Mouse (Mus musculus): ENCODE measurements around the gene Mxd4. TPM values are rescaled to one million over a fixed set of nuclear protein-coding genes. Genes with fewer than 3 reads are reported as not detected.

Gene Mxd4
- polyA plus RNA-seq, 1 experiment from 2014 or later, result 44.3 TPM

DNA sequence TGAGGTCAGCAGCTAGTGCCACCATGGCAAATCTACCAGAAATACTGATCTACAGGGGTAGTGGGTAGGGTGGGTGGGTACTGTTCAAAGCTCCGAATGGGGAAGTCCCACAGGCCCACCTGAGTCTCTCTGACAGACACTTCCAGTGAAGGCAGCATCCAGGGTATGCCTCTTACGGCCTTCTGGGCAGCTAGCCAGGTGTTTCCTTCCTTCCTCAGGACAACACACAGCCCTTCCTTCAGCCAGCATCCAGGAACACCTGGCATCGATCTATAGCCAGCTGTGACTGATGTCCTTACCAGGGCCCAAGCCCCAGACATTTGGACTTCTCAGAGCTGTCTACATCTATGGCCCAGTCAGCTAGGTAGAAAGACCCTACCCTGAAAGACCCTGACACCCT, 5.0 kb downstream of the Mxd4 start:
- Histone ChIP-seq H3K4me2 (no peak overlapping the region), H3K4me1 (peaks cover 42% of the 10 kb centered on the region), H3K4me3 (replicated peaks) (no peak overlapping the region), H3K9me3 (replicated peaks) (no peaks in the 10 kb centered on the region), H3K36me3 (peaks cover 63% of the 10 kb centered on the region), H3K27ac (no peak overlapping the region), H3K9ac (no peak overlapping the region), H3K27me3 (no peaks in the 10 kb centered on the region)
- ATAC-seq (replicated peaks; ENCODE audit: low FRiP score), result no peak
- WGBS, result 72% methylated on average over 3 of the region's 3 CpGs

GRCm38 (mm10) chr5:34177821-34178220, 9.7 kb downstream of the Mxd4 start:
- H3K4me3 ChIP-seq (replicated peaks), result no peak overlapping the region
- H3K27ac ChIP-seq, result no peak overlapping the region
- H3K4me2 ChIP-seq, result no peak overlapping the region
- H3K4me1 ChIP-seq, result peaks cover 3% of the 10 kb centered on the region; the same call in 1 of the 2 replicates
- no peaks in the 10 kb centered on the region for H3K27me3 ChIP-seq
- H3K9me3 ChIP-seq (replicated peaks), result no peaks in the 10 kb centered on the region
- no peak overlapping the region for H3K9ac ChIP-seq
- peaks cover 98% of the 10 kb centered on the region for H3K36me3 ChIP-seq
- WGBS, result 96% methylated on average over 4 of the region's 4 CpGs
- no peak for ATAC-seq (replicated peaks; ENCODE audit: low FRiP score)

DNA sequence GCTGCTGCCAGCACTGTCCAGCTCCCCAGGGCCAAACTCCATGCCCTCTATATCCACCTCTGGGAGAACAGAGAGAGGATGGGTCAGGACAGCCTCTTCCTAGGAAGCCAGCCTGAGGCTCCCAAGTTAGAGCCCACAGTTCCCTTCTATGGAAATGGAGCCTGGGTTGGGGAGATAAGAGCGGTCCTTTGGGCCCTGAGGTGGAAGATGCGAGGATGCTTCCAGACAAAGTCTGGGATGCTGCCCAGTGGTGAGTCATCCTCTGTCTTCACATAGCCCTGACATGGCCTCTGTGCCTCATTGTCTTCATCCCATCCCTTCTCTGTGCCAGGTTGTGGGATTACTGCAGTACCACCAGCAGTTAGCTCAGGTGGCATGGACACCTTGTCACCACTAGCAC, 10.4 kb downstream of the Mxd4 start:
- H3K4me2 ChIP-seq, result no peak overlapping the region
- H3K4me1 ChIP-seq, result no peaks in the 10 kb centered on the region
- H3K9ac ChIP-seq, result no peak overlapping the region
- 97% methylated on average over 2 of the region's 2 CpGs for WGBS
- no peak overlapping the region for H3K27ac ChIP-seq
- H3K36me3 ChIP-seq, result peaks cover 93% of the 10 kb centered on the region
- H3K27me3 ChIP-seq, result no peaks in the 10 kb centered on the region
- H3K9me3 ChIP-seq (replicated peaks), result no peaks in the 10 kb centered on the region
- ATAC-seq (replicated peaks; ENCODE audit: low FRiP score), result no peak
- H3K4me3 ChIP-seq (replicated peaks), result no peak overlapping the region

DNA sequence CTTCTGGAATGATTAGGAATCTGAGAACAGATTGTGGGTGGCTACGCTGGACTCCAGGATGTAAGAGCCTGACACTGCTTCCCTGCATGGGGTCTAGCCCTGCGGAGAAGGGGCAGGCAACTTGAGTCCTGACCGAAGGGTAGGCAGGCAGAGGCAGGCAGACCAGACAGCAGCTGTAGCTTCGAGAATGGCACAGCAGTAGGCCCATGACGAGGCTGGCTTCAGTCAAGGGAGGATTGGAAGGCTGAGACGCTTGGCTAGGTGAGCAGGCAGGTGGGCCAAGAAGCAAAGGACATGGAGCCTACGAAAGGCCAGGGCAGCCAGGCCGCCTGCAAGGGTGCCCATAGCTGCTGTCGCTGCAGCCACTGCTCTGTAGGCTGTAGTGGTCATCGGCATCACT, 10.8 kb downstream of the Mxd4 start:
- H3K9ac ChIP-seq, result no peak overlapping the region
- 85% methylated on average over 10 of the region's 10 CpGs for WGBS
- H3K36me3 ChIP-seq, result peaks cover 89% of the 10 kb centered on the region
- no peak overlapping the region for H3K4me2 ChIP-seq
- H3K4me1 ChIP-seq, result no peaks in the 10 kb centered on the region
- H3K27ac ChIP-seq, result no peak overlapping the region
- no peaks in the 10 kb centered on the region for H3K9me3 ChIP-seq (replicated peaks)
- H3K27me3 ChIP-seq, result no peaks in the 10 kb centered on the region
- ATAC-seq (replicated peaks; ENCODE audit: low FRiP score), result no peak
- no peak overlapping the region for H3K4me3 ChIP-seq (replicated peaks)

GRCm38 (mm10) chr5:34175403-34175694, 12.2 kb downstream of the Mxd4 start:
- peaks cover 76% of the 10 kb centered on the region for H3K36me3 ChIP-seq
- no peaks in the 10 kb centered on the region for H3K27me3 ChIP-seq
- no peak overlapping the region for H3K9ac ChIP-seq
- no peaks in the 10 kb centered on the region for H3K9me3 ChIP-seq (replicated peaks)
- WGBS, result 31% methylated on average over 5 of the region's 5 CpGs
- no peak overlapping the region for H3K4me2 ChIP-seq
- no peak overlapping the region for H3K27ac ChIP-seq
- H3K4me3 ChIP-seq (replicated peaks), result no peak overlapping the region
- ATAC-seq (replicated peaks; ENCODE audit: low FRiP score), result no peak
- H3K4me1 ChIP-seq, result peaks cover 4% of the 10 kb centered on the region; the same call in 1 of the 2 replicates

GRCm38 (mm10) chr5:34174550-34175402, 12.7 kb downstream of the Mxd4 start:
- no peak for ATAC-seq (replicated peaks; ENCODE audit: low FRiP score)
- Histone ChIP-seq H3K27me3 (no peaks in the 10 kb centered on the region), H3K9ac (no peak overlapping the region), H3K4me2 (no peak overlapping the region), H3K36me3 (peaks cover 70% of the 10 kb centered on the region), H3K4me1 (peaks cover 7% of the 10 kb centered on the region), H3K4me3 (replicated peaks) (no peak overlapping the region), H3K27ac (no peak overlapping the region), H3K9me3 (replicated peaks) (no peaks in the 10 kb centered on the region)
- 76% methylated on average over 5 of the region's 5 CpGs for WGBS

DNA sequence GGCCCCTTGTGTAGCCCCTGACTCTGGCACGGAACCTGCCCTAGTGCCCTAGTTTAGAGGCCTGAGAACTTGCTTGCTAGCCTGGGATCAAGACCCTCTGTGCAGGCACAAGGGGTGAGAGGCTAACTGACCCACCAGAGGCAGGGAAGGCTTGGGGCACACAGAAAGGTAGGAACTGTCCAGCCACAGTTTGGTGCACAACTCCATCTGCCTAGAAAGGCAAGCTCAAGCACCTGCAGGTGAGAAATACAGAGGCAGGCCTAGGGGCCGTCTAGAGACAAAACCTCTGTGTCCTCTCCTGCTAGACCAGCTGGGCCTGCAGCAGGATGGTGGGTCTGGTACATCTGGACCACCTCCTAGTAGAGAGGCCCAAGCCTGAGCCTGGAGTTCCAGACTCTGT, 13.5 kb downstream of the Mxd4 start:
- ATAC-seq (replicated peaks; ENCODE audit: low FRiP score), result no peak
- Histone ChIP-seq H3K4me3 (replicated peaks) (no peak overlapping the region), H3K4me2 (no peak overlapping the region), H3K27me3 (no peaks in the 10 kb centered on the region), H3K36me3 (peaks cover 63% of the 10 kb centered on the region), H3K9me3 (replicated peaks) (no peaks in the 10 kb centered on the region), H3K9ac (no peak overlapping the region), H3K4me1 (peaks cover 9% of the 10 kb centered on the region), H3K27ac (no peak overlapping the region)
- 90% methylated on average over 2 of the region's 2 CpGs for WGBS

- no peak overlapping the region for H3K4me2 ChIP-seq
- H3K9me3 ChIP-seq (replicated peaks), result no peaks in the 10 kb centered on the region
- H3K4me1 ChIP-seq, result peaks cover 21% of the 10 kb centered on the region
- peaks cover 31% of the 10 kb centered on the region for H3K36me3 ChIP-seq
- H3K27me3 ChIP-seq, result no peaks in the 10 kb centered on the region
- H3K9ac ChIP-seq, result no peak overlapping the region
- H3K4me3 ChIP-seq (replicated peaks), result no peak overlapping the region
- peak overlapping the region; percentile 94 for H3K27ac ChIP-seq
- WGBS, result 43% methylated on average over 4 of the region's 4 CpGs
- no peak for ATAC-seq (replicated peaks; ENCODE audit: low FRiP score)
These were observed 16.8 kb downstream of the Mxd4 start for GRCm38 (mm10) chr5:34170726-34171125.

DNA sequence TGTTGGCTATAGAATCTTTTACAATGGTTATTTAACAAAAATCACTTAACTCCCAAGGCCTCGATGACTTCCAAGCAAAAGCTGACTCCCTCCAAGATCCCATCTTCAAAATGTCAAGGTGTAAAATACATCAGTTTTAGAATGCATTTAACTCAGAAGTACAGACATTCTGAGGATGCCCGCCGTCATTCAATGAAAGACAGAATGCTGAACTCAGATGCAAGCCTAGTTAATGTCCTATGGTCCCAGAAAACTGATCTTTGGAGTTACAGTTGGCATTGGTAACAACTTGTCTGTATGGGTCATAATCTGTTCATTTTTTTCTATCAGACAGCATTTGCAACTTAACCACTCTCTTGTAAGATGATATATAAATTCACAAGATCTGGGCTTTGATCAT, 17.6 kb downstream of the Mxd4 start:
- H3K4me3 ChIP-seq (replicated peaks), result peak overlapping the region; percentile 73
- peaks cover 28% of the 10 kb centered on the region for H3K36me3 ChIP-seq
- H3K4me1 ChIP-seq, result peaks cover 21% of the 10 kb centered on the region
- ATAC-seq (replicated peaks; ENCODE audit: low FRiP score), result no peak
- peak overlapping the region; percentile 94 for H3K27ac ChIP-seq
- 80% methylated on average over 3 of the region's 3 CpGs for WGBS
- no peaks in the 10 kb centered on the region for H3K9me3 ChIP-seq (replicated peaks)
- H3K4me2 ChIP-seq, result peak overlapping the region; percentile 62
- no peaks in the 10 kb centered on the region for H3K27me3 ChIP-seq
- 0 out of 2 replicates have a peak overlapping the region, but pooled peaks have one; percentile 29 for H3K9ac ChIP-seq

- Histone ChIP-seq H3K4me2 (peak within 1 kb of the TSS; percentile 62), H3K4me1 (peaks cover 21% of the 10 kb centered on the region), H3K36me3 (peaks cover 27% of the 10 kb centered on the region), H3K27me3 (no peaks in the 10 kb centered on the region), H3K27ac (peak within 1 kb of the TSS; percentile 94), H3K9ac (peak within 1 kb of the TSS; percentile 81), H3K9me3 (replicated peaks) (no peaks in the 10 kb centered on the region), H3K4me3 (replicated peaks) (peak within 1 kb of the TSS; percentile 73)
- peak; percentile 100 for ATAC-seq (replicated peaks; ENCODE audit: low FRiP score)
- WGBS, result under 1% methylated on average over 57 of the region's 57 CpGs
These were observed 18.3 kb downstream of the Mxd4 start, which contains the start of the genes Poln and Haus3 for GRCm38 (mm10) chr5:34168950-34169891. TSS of gene Poln (minus strand) at chr5:34169448. TSS of gene Haus3 (minus strand) at chr5:34169527.

DNA sequence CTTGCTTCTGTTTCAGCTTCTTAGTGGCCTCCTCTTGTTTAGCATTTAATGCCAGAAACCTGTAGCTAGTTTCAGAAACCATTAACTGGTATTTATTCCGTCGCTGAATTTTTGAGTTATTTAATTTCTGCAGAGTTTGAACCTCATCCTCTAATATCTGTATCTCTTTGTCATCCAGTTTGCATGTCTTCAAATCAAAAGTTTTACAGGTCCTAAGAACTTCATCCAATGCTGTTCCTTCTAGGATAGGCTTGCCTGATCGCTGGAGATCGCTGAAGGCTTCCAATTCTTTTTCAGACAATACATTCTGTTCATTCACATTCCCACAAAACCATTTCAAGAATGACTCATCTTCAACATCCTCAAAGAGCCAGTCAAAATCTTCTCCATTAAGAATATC, 19.7 kb downstream of the Mxd4 start:
- Histone ChIP-seq H3K27me3 (no peaks in the 10 kb centered on the region), H3K9ac (no peak overlapping the region), H3K36me3 (peaks cover 18% of the 10 kb centered on the region), H3K4me3 (replicated peaks) (no peak overlapping the region), H3K27ac (no peak overlapping the region), H3K4me1 (peaks cover 21% of the 10 kb centered on the region), H3K9me3 (replicated peaks) (no peaks in the 10 kb centered on the region), H3K4me2 (peak overlapping the region; percentile 39)
- 85% methylated on average over 4 of the region's 4 CpGs for WGBS
- ATAC-seq (replicated peaks; ENCODE audit: low FRiP score), result no peak

DNA sequence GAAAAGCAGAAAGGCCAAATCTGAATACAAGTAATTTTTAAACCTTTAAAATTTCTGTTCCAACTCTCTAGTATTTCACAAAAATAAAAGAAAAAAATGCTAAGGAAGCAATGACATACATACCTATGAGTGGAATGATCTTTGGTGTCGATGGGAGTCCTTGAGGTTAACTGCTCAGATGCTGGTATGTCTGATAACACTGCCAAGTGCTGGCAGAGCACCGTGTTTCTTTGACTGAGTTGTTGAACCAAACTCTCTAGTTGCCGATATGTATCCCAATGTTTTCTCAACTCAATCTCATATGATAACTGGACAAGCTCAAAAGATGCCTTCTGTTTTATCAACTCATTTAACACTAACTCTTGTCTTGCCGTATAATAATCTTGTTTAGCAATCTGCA, 21.7 kb downstream of the Mxd4 start:
- Histone ChIP-seq H3K4me1 (peaks cover 20% of the 10 kb centered on the region), H3K4me3 (replicated peaks) (no peak overlapping the region), H3K4me2 (no peak overlapping the region), H3K9me3 (replicated peaks) (no peaks in the 10 kb centered on the region), H3K36me3 (peaks cover 23% of the 10 kb centered on the region), H3K9ac (no peak overlapping the region), H3K27ac (no peak overlapping the region), H3K27me3 (no peaks in the 10 kb centered on the region)
- no peak for ATAC-seq (replicated peaks; ENCODE audit: low FRiP score)
- WGBS, result 79% methylated on average over 4 of the region's 4 CpGs

All from kidney, embryonic 15.5 days (tissue).